17 mouse cellular contexts compared by ENCODE assay signal in the genomic region with DNA sequence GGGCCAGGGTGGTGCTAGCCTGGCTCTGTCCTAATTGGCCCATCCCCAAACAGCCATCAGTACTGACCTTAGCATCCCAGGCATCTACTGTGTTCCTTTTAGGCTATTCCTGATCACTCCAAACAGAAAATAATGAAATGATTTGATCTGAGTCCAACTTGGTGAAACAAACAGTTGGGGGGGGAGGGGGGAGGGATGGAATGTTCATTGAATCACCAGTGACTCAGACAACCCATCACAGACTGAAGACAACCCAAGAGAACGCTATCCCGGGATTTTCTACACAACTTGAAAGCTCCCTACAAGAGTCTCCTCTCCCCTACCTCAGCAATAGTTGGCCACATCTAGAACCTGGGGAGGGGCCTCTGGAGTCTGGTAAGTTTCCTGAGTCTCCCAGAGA. TPM values are rescaled to one million over a fixed set of nuclear protein-coding genes. Genes with fewer than 3 reads are reported as not detected.
"Had no signal": no experiment of that assay in that cellular context is flagged by ENCODE, and none has a peak within 500 bp of the region (broad histone marks: within the 10 kb centered on the region; RNA-seq: fewer than 3 reads in every experiment).

No protein-coding gene starts in this region.

- DNase-seq: kidney, adult 8-10 months; kidney, postnatal 25 days; layer of hippocampus, adult 9-11 months; layer of hippocampus, postnatal 36 days; retina, postnatal 1 day; thymus, adult 18-20 months; thymus, postnatal 14 days had no signal

- H3K36me3 ChIP-seq: limb, embryonic 15.5 days; lung, embryonic 15.5 days; midbrain, embryonic 12.5 days; neural tube, embryonic 13.5 days; stomach, embryonic 15.5 days had no signal

- H3K27ac ChIP-seq: limb, embryonic 15.5 days; lung, embryonic 15.5 days; midbrain, embryonic 12.5 days; neural tube, embryonic 13.5 days; stomach, embryonic 15.5 days had no signal

- H3K4me3 ChIP-seq: limb, embryonic 15.5 days; lung, embryonic 15.5 days; midbrain, embryonic 12.5 days; neural tube, embryonic 13.5 days; stomach, embryonic 15.5 days had no signal

- H3K27me3 ChIP-seq: lung, embryonic 15.5 days; midbrain, embryonic 12.5 days; neural tube, embryonic 13.5 days; stomach, embryonic 15.5 days had no signal

- H3K4me2 ChIP-seq: limb, embryonic 15.5 days; lung, embryonic 15.5 days; midbrain, embryonic 12.5 days; neural tube, embryonic 13.5 days; stomach, embryonic 15.5 days had no signal

- H3K9ac ChIP-seq: limb, embryonic 15.5 days; lung, embryonic 15.5 days; midbrain, embryonic 12.5 days; neural tube, embryonic 13.5 days; stomach, embryonic 15.5 days had no signal

- H3K9me3 ChIP-seq: limb, embryonic 15.5 days; lung, embryonic 15.5 days; midbrain, embryonic 12.5 days; neural tube, embryonic 13.5 days; stomach, embryonic 15.5 days had no signal

- ATAC-seq: intestine, postnatal 0 days; midbrain, embryonic 16.5 days had no signal

- H3K4me1 ChIP-seq: lung, embryonic 15.5 days; midbrain, embryonic 12.5 days; neural tube, embryonic 13.5 days; stomach, embryonic 15.5 days had no signal

RNA-seq across cellular contexts. Expression of a gene that starts 3.4 kb away (rescaled TPM):
- polyA plus RNA-seq: intestine, postnatal 0 days; midbrain, embryonic 16.5 days had no signal

RNA-seq across cellular contexts. Expression of a gene that starts 5.4 kb away (rescaled TPM):
- polyA plus RNA-seq: intestine, postnatal 0 days; kidney, embryonic 16.5 days; limb, embryonic 11.5 days; limb, embryonic 15.5 days; lung, embryonic 15.5 days; midbrain, embryonic 12.5 days; midbrain, embryonic 16.5 days; neural tube, embryonic 13.5 days; spleen, adult 2 months; stomach, embryonic 15.5 days had no signal

RNA-seq across cellular contexts. Expression of a gene that starts 34.8 kb away (rescaled TPM):
- polyA plus RNA-seq: midbrain, embryonic 16.5 days had no signal
